Mouse (Mus musculus) heart, postnatal 0 days (tissue): ENCODE data around the gene Mtmr12. TPM values are rescaled to one million over a fixed set of nuclear protein-coding genes. Genes with fewer than 3 reads are reported as not detected.

Experiments used
- ATAC-seq: fragments of 200-750 bp; cut with Nextera tagmentation; 2 replicates; pipeline ENCODE4 v1.8.0; 2017; ENCODE audit warnings: low read depth, moderate number of reproducible peaks, moderate library complexity; ENCODE audit not compliant: insufficient read depth
- DNase-seq: peaks from one replicate; pipeline ENCODE4 v3.0.0-alpha.2; 2016; ENCODE audit warnings: low spot score
- H3K27ac ChIP-seq: fragments of 300-500 bp; sonication (generic); 2 replicates; pipeline ENCODE4 v1.5.1; 2014; ENCODE audit warnings: low read depth, mild to moderate bottlenecking
- H3K27me3 ChIP-seq: fragments of 300-500 bp; sonication (generic); 2 replicates; pipeline ENCODE4 v1.6.1; 2014; ENCODE audit warnings: low read length, mixed read lengths; ENCODE audit not compliant: control insufficient read depth, insufficient read depth
- H3K36me3 ChIP-seq: fragments of 300-500 bp; sonication (generic); replicated peaks from 2 replicates; pipeline ENCODE4 v1.6.1; 2014; ENCODE audit warnings: low read length, mixed read lengths; ENCODE audit not compliant: control insufficient read depth, insufficient read depth
- H3K4me1 ChIP-seq: fragments of 300-500 bp; sonication (generic); 2 replicates; pipeline ENCODE4 v1.6.1; 2014; ENCODE audit warnings: antibody characterized with exemption; ENCODE audit not compliant: control insufficient read depth, insufficient read depth
- H3K4me2 ChIP-seq: fragments of 300-500 bp; sonication (generic); 2 replicates; pipeline ENCODE4 v1.6.1; 2014; ENCODE audit warnings: low read depth, mild to moderate bottlenecking, low read length, moderate library complexity
- H3K4me3 ChIP-seq: fragments of 300-500 bp; sonication (generic); 2 replicates; pipeline ENCODE4 v1.5.1; 2014; ENCODE audit warnings: low read depth, low read length
- H3K9ac ChIP-seq: fragments of 300-500 bp; sonication (generic); replicated peaks from 2 replicates; pipeline ENCODE4 v1.6.1; 2014; ENCODE audit warnings: low read depth, low read length, mixed read lengths
- H3K9me3 ChIP-seq: fragments of 300-500 bp; sonication (generic); replicated peaks from 2 replicates; pipeline ENCODE4 v1.6.1; 2016; ENCODE audit warnings: low read length; ENCODE audit not compliant: control insufficient read depth
- CTCF ChIP-seq: IDR thresholded peaks from 2 replicates; pipeline ENCODE4 v1.5.1; 2016; ENCODE audit warnings: antibody characterized with exemption, control low read depth, low read depth
- EP300 ChIP-seq: IDR thresholded peaks from 2 replicates; pipeline ENCODE4 v1.6.1; 2016; ENCODE audit warnings: antibody characterized with exemption, low read depth
- WGBS: fragments of 180-500 bp; shearing (Covaris S2); extraction: QIAGEN DNeasy Blood & Tissue Kit; methylation state at CpG from one replicate; pipeline ENCODE4 v1.1.7; 2014; 5-methylcytosine and 5-hydroxymethylcytosine counted together
- polyA plus RNA-seq: library from polyadenylated mRNA; unstranded; fragments of >200 nt; fragmentation: Nextera tagmentation; extraction: Ambion mirVana; gene quantifications from 2 replicates; pipeline ENCODE4 v1.2.1, GENCODE M21; 2015
- total RNA-seq: library from RNA; depleted of rRNA; stranded (reverse); fragments of >200 nt; gene quantifications from 2 replicates; pipeline ENCODE4 v1.2.3, GENCODE M21; 2014; ENCODE audit warnings: low replicate concordance

The Mtmr12 gene
- total and polyA plus RNA-seq, 2 experiments from 2014 or later, result 5.4 to 9.8 TPM

GRCm38 (mm10) chr15:12236961-12237360 is 32.1 kb downstream of the Mtmr12 start:
- Histone ChIP-seq H3K4me2 (no peak overlapping the region), H3K9me3 (no peaks in the 10 kb centered on the region), H3K9ac (no peak overlapping the region), H3K4me3 (no peak overlapping the region), H3K27ac (peak overlapping the region; percentile 0; the same call in 1 of the 2 replicates), H3K4me1 (0 out of 2 replicates have a peak, but pooled peaks cover 5% of the 10 kb centered on the region), H3K27me3 (no peaks in the 10 kb centered on the region), H3K36me3 (peaks cover 70% of the 10 kb centered on the region)
- DNase-seq, result no peak
- WGBS, result 58% methylated on average over 2 of the region's 2 CpGs
- no peak for ATAC-seq
- TF ChIP-seq CTCF (no peak), EP300 (no peak)

- Histone ChIP-seq H3K9ac (no peak overlapping the region), H3K36me3 (peaks cover 74% of the 10 kb centered on the region), H3K4me3 (no peak overlapping the region), H3K4me2 (no peak overlapping the region), H3K27me3 (no peaks in the 10 kb centered on the region), H3K9me3 (no peaks in the 10 kb centered on the region), H3K4me1 (no peaks in the 10 kb centered on the region), H3K27ac (0 out of 2 replicates have a peak overlapping the region, but pooled peaks have one; percentile 0)
- ATAC-seq (no peak), DNase-seq (no peak)
- no peak for TF ChIP-seq CTCF
- TF ChIP-seq EP300, result no peak
- 65% methylated on average over 4 of the region's 4 CpGs for WGBS
Observed at GRCm38 (mm10) chr15:12237539-12237938, 32.7 kb downstream of the Mtmr12 start.

- Histone ChIP-seq H3K36me3 (peaks cover 75% of the 10 kb centered on the region), H3K27me3 (no peaks in the 10 kb centered on the region), H3K4me3 (no peak overlapping the region), H3K9ac (no peak overlapping the region), H3K27ac (no peak overlapping the region), H3K9me3 (no peaks in the 10 kb centered on the region), H3K4me2 (no peak overlapping the region), H3K4me1 (no peaks in the 10 kb centered on the region)
- TF ChIP-seq CTCF (no peak), EP300 (no peak)
- 83% methylated on average over 6 of the region's 6 CpGs for WGBS
- no peak for ATAC-seq
- DNase-seq, result no peak
Observed at GRCm38 (mm10) chr15:12238337-12238736, 33.5 kb downstream of the Mtmr12 start.

GRCm38 (mm10) chr15:12240705-12241328 is 36.0 kb downstream of the Mtmr12 start:
- H3K9me3 ChIP-seq, result no peaks in the 10 kb centered on the region
- peaks cover 2% of the 10 kb centered on the region; the same call in 1 of the 2 replicates for H3K4me1 ChIP-seq
- H3K4me3 ChIP-seq, result no peak overlapping the region
- no peaks in the 10 kb centered on the region for H3K27me3 ChIP-seq
- H3K4me2 ChIP-seq, result no peak overlapping the region
- H3K27ac ChIP-seq, result no peak overlapping the region
- TF ChIP-seq CTCF (no peak), EP300 (no peak)
- WGBS, result 93% methylated on average over 3 of the region's 3 CpGs
- no peak overlapping the region for H3K9ac ChIP-seq
- DNase-seq (no peak), ATAC-seq (no peak)
- H3K36me3 ChIP-seq, result peaks cover 56% of the 10 kb centered on the region

GRCm38 (mm10) chr15:12243792-12244191 is 39.0 kb downstream of the Mtmr12 start:
- H3K36me3 ChIP-seq, result peaks cover 30% of the 10 kb centered on the region
- no peak overlapping the region for H3K4me2 ChIP-seq
- no peaks in the 10 kb centered on the region for H3K9me3 ChIP-seq
- TF ChIP-seq EP300, result no peak
- TF ChIP-seq CTCF, result no peak
- DNase-seq (peak; percentile 33), ATAC-seq (no peak)
- H3K9ac ChIP-seq, result no peak overlapping the region
- H3K4me3 ChIP-seq, result no peak overlapping the region
- WGBS, result 37% methylated on average over 3 of the region's 3 CpGs
- peak overlapping the region; percentile 67 for H3K27ac ChIP-seq
- peaks cover 18% of the 10 kb centered on the region; the same call in 1 of the 2 replicates for H3K4me1 ChIP-seq
- no peaks in the 10 kb centered on the region for H3K27me3 ChIP-seq
